Mouse (Mus musculus): ENCODE results near the gene Zp2. TPM values are rescaled to one million over a fixed set of nuclear protein-coding genes. Genes with fewer than 3 reads are reported as not detected.

The Zp2 gene
- polyA plus RNA-seq, 1 experiment from 2014 or later = 0.17 TPM

GRCm38 (mm10) chr7:120174723-120175504 lies 29.8 kb upstream of the Zp2 start:
- peak overlapping the region; percentile 12; the same call in 1 of the 2 replicates for H3K4me2 ChIP-seq

GRCm38 (mm10) chr7:120173603-120174244 lies 28.6 kb upstream of the Zp2 start, which contains the start of gene Anks4b:
TSS of gene Anks4b (plus strand) at chr7:120173858.
- peak; percentile 91 for ATAC-seq (replicated peaks; ENCODE audit: low FRiP score)
- WGBS = 75% methylated on average over 10 of the region's 10 CpGs
- Histone ChIP-seq H3K4me1 (no peaks in the 10 kb centered on the region), H3K9ac (0 out of 2 replicates have a peak within 1 kb of the TSS, but pooled peaks have one; percentile 26), H3K4me3 (replicated peaks) (peak within 1 kb of the TSS; percentile 24), H3K27ac (peak within 1 kb of the TSS; percentile 64), H3K36me3 (no peaks in the 10 kb centered on the region), H3K9me3 (replicated peaks) (no peaks in the 10 kb centered on the region), H3K27me3 (no peaks in the 10 kb centered on the region), H3K4me2 (peak within 1 kb of the TSS; percentile 12; the same call in 1 of the 2 replicates)

More at GRCm38 (mm10) chr7:120174723-120175504, 29.8 kb upstream of the Zp2 start:
- WGBS = 76% methylated on average over 11 of the region's 11 CpGs
- Histone ChIP-seq H3K27me3 (no peaks in the 10 kb centered on the region), H3K27ac (no peak overlapping the region), H3K4me1 (no peaks in the 10 kb centered on the region), H3K36me3 (no peaks in the 10 kb centered on the region), H3K9me3 (replicated peaks) (no peaks in the 10 kb centered on the region), H3K4me3 (replicated peaks) (peak overlapping the region; percentile 24), H3K9ac (no peak overlapping the region)
- no peak for ATAC-seq (replicated peaks; ENCODE audit: low FRiP score)

- 88% methylated on average over 1 of the region's 1 CpGs for WGBS
- H3K4me2 ChIP-seq = no peak overlapping the region
- ATAC-seq (replicated peaks; ENCODE audit: low FRiP score) = no peak
- H3K4me1 ChIP-seq = no peaks in the 10 kb centered on the region
- H3K9me3 ChIP-seq (replicated peaks) = no peaks in the 10 kb centered on the region
- no peak overlapping the region for H3K9ac ChIP-seq
- H3K27ac ChIP-seq = no peak overlapping the region
- no peak overlapping the region for H3K4me3 ChIP-seq (replicated peaks)
- H3K27me3 ChIP-seq = no peaks in the 10 kb centered on the region
- no peaks in the 10 kb centered on the region for H3K36me3 ChIP-seq
Measured at GRCm38 (mm10) chr7:120172188-120172700, 27.2 kb upstream of the Zp2 start.

- H3K27me3 ChIP-seq = no peaks in the 10 kb centered on the region
- 74% methylated on average over 11 of the region's 11 CpGs for WGBS
Measured at GRCm38 (mm10) chr7:120163581-120164251, 18.6 kb upstream of the Zp2 start.

GRCm38 (mm10) chr7:120158121-120158613 lies 13.1 kb upstream of the Zp2 start:
- Histone ChIP-seq H3K36me3 (no peaks in the 10 kb centered on the region), H3K4me3 (replicated peaks) (no peak overlapping the region), H3K27me3 (no peaks in the 10 kb centered on the region), H3K4me1 (no peaks in the 10 kb centered on the region), H3K4me2 (no peak overlapping the region), H3K9me3 (replicated peaks) (no peaks in the 10 kb centered on the region), H3K9ac (no peak overlapping the region), H3K27ac (no peak overlapping the region)
- 32% methylated on average over 4 of the region's 4 CpGs for WGBS
- ATAC-seq (replicated peaks; ENCODE audit: low FRiP score) = no peak

More at GRCm38 (mm10) chr7:120163581-120164251, 18.6 kb upstream of the Zp2 start:
- H3K36me3 ChIP-seq = no peaks in the 10 kb centered on the region
- no peaks in the 10 kb centered on the region for H3K4me1 ChIP-seq
- 0 out of 2 replicates have a peak, but pooled peaks have one; percentile 22 for ATAC-seq (replicated peaks; ENCODE audit: low FRiP score)
- H3K9ac ChIP-seq = no peak overlapping the region
- no peak overlapping the region for H3K4me3 ChIP-seq (replicated peaks)
- no peak overlapping the region for H3K4me2 ChIP-seq
- H3K27ac ChIP-seq = no peak overlapping the region
- no peaks in the 10 kb centered on the region for H3K9me3 ChIP-seq (replicated peaks)

GRCm38 (mm10) chr7:120157575-120158061 lies 12.5 kb upstream of the Zp2 start:
- no peak overlapping the region for H3K4me3 ChIP-seq (replicated peaks)
- no peaks in the 10 kb centered on the region for H3K27me3 ChIP-seq
- 48% methylated on average over 5 of the region's 5 CpGs for WGBS
- H3K9me3 ChIP-seq (replicated peaks) = no peaks in the 10 kb centered on the region
- no peak overlapping the region for H3K9ac ChIP-seq
- ATAC-seq (replicated peaks; ENCODE audit: low FRiP score) = no peak
- no peak overlapping the region for H3K27ac ChIP-seq
- H3K4me2 ChIP-seq = no peak overlapping the region
- H3K36me3 ChIP-seq = no peaks in the 10 kb centered on the region
- H3K4me1 ChIP-seq = no peaks in the 10 kb centered on the region

GRCm38 (mm10) chr7:120156841-120157409 lies 11.8 kb upstream of the Zp2 start:
- Histone ChIP-seq H3K4me3 (replicated peaks) (no peak overlapping the region), H3K27me3 (no peaks in the 10 kb centered on the region), H3K9ac (no peak overlapping the region), H3K9me3 (replicated peaks) (no peaks in the 10 kb centered on the region), H3K36me3 (no peaks in the 10 kb centered on the region), H3K4me1 (no peaks in the 10 kb centered on the region), H3K4me2 (no peak overlapping the region), H3K27ac (no peak overlapping the region)
- WGBS = 35% methylated on average over 2 of the region's 2 CpGs
- no peak for ATAC-seq (replicated peaks; ENCODE audit: low FRiP score)

- H3K4me2 ChIP-seq = no peak overlapping the region
- WGBS = 87% methylated on average over 2 of the region's 2 CpGs
- ATAC-seq (replicated peaks; ENCODE audit: low FRiP score) = no peak
Measured at GRCm38 (mm10) chr7:120150898-120151297, 5.8 kb upstream of the Zp2 start.

GRCm38 (mm10) chr7:120150257-120150656 lies 5.2 kb upstream of the Zp2 start:
- H3K4me1 ChIP-seq = no peaks in the 10 kb centered on the region
- 29% methylated on average over 3 of the region's 3 CpGs for WGBS
- H3K36me3 ChIP-seq = no peaks in the 10 kb centered on the region
- no peak overlapping the region for H3K27ac ChIP-seq
- no peaks in the 10 kb centered on the region for H3K9me3 ChIP-seq (replicated peaks)
- no peak overlapping the region for H3K4me3 ChIP-seq (replicated peaks)
- H3K4me2 ChIP-seq = no peak overlapping the region
- no peak for ATAC-seq (replicated peaks; ENCODE audit: low FRiP score)
- H3K27me3 ChIP-seq = no peaks in the 10 kb centered on the region
- H3K9ac ChIP-seq = no peak overlapping the region

More at GRCm38 (mm10) chr7:120150898-120151297, 5.8 kb upstream of the Zp2 start:
- Histone ChIP-seq H3K36me3 (no peaks in the 10 kb centered on the region), H3K9ac (no peak overlapping the region), H3K4me3 (replicated peaks) (no peak overlapping the region), H3K27me3 (no peaks in the 10 kb centered on the region), H3K9me3 (replicated peaks) (no peaks in the 10 kb centered on the region), H3K27ac (no peak overlapping the region), H3K4me1 (no peaks in the 10 kb centered on the region)

GRCm38 (mm10) chr7:120142743-120143142 lies 2.3 kb downstream of the Zp2 start:
- WGBS = 82% methylated on average over 1 of the region's 1 CpGs
- ATAC-seq (replicated peaks; ENCODE audit: low FRiP score) = no peak

GRCm38 (mm10) chr7:120128951-120129350 lies 16.1 kb downstream of the Zp2 start:
- 52% methylated on average over 4 of the region's 4 CpGs for WGBS
- ATAC-seq (replicated peaks; ENCODE audit: low FRiP score) = no peak
- no peaks in the 10 kb centered on the region for H3K9me3 ChIP-seq (replicated peaks)
- H3K27me3 ChIP-seq = no peaks in the 10 kb centered on the region
- peaks cover 27% of the 10 kb centered on the region for H3K4me1 ChIP-seq
- H3K27ac ChIP-seq = 0 out of 2 replicates have a peak overlapping the region, but pooled peaks have one; percentile 82
- H3K4me3 ChIP-seq (replicated peaks) = no peak overlapping the region
- H3K36me3 ChIP-seq = no peaks in the 10 kb centered on the region
- no peak overlapping the region for H3K9ac ChIP-seq
- H3K4me2 ChIP-seq = no peak overlapping the region

More at GRCm38 (mm10) chr7:120142743-120143142, 2.3 kb downstream of the Zp2 start:
- no peaks in the 10 kb centered on the region for H3K9me3 ChIP-seq (replicated peaks)
- H3K4me1 ChIP-seq = no peaks in the 10 kb centered on the region
- H3K27ac ChIP-seq = no peak overlapping the region
- no peaks in the 10 kb centered on the region for H3K36me3 ChIP-seq
- no peak overlapping the region for H3K9ac ChIP-seq
- no peaks in the 10 kb centered on the region for H3K27me3 ChIP-seq
- no peak overlapping the region for H3K4me3 ChIP-seq (replicated peaks)
- H3K4me2 ChIP-seq = no peak overlapping the region
